Mouse (Mus musculus) MEL (cell line): ENCODE measurements around the gene Slc39a13. TPM values are rescaled to one million over a fixed set of nuclear protein-coding genes. Genes with fewer than 3 reads are reported as not detected.

ENCODE experiments used
- BHLHE40 ChIP-seq: IDR thresholded peaks from 2 replicates; pipeline ENCODE4 v1.6.1; 2012; ENCODE audit warnings: low read depth, mild to moderate bottlenecking, inconsistent platforms, low read length, improper control_type of control experiment, borderline replicate concordance
- CHD1 ChIP-seq: IDR thresholded peaks from 2 replicates; pipeline ENCODE4 v1.6.1; 2012; ENCODE audit warnings: low read depth, mild to moderate bottlenecking, inconsistent platforms, low read length, improper control_type of control experiment
- CTCF ChIP-seq, 3 experiments: IDR thresholded peaks in 2 of 3; conservative IDR thresholded peaks in 1 of 3; 2 replicates each; pipeline ENCODE4 v1.5.1; 2011 to 2012; ENCODE audit warnings: low read length in 3 of 3, low read depth in 2 of 3, mild to moderate bottlenecking in 2 of 3, improper control_type of control experiment in 1 of 3, inconsistent platforms in 1 of 3, mixed read lengths in 1 of 3, moderate library complexity in 1 of 3; ENCODE audit not compliant: control insufficient read depth in 1 of 3, insufficient read depth in 1 of 3, poor library complexity in 1 of 3, severe bottlenecking in 1 of 3
- E2F4 ChIP-seq: IDR thresholded peaks from 2 replicates; pipeline ENCODE4 v1.6.1; 2011; ENCODE audit warnings: low read depth, low read length, improper control_type of control experiment, borderline replicate concordance
- ELF1 ChIP-seq: IDR thresholded peaks from 2 replicates; pipeline ENCODE4 v1.6.1; 2014; ENCODE audit warnings: low read depth, mild to moderate bottlenecking, inconsistent platforms, low read length, improper control_type of control experiment, moderate library complexity
- ETS1 ChIP-seq: IDR thresholded peaks from 2 replicates; pipeline ENCODE4 v1.6.1; 2012; ENCODE audit warnings: low read depth, mild to moderate bottlenecking, inconsistent platforms, low read length, improper control_type of control experiment, moderate library complexity
- GABPA ChIP-seq: IDR thresholded peaks from 2 replicates; pipeline ENCODE4 v1.6.1; 2012; ENCODE audit warnings: low read depth, mild to moderate bottlenecking, inconsistent platforms, low read length, improper control_type of control experiment, moderate library complexity
- GATA1 ChIP-seq: IDR thresholded peaks from 2 replicates; pipeline ENCODE4 v1.6.1; 2011; ENCODE audit warnings: low read depth, low read length, improper control_type of control experiment
- HCFC1 ChIP-seq: IDR thresholded peaks from 2 replicates; pipeline ENCODE4 v1.6.1; 2012; ENCODE audit warnings: low read depth, mild to moderate bottlenecking, inconsistent platforms, low read length, improper control_type of control experiment, moderate library complexity
- KAT2A ChIP-seq: conservative IDR thresholded peaks from 2 replicates; pipeline ENCODE4 v1.6.1; 2012; ENCODE audit warnings: low read depth, low read length, improper control_type of control experiment, inconsistent platforms
- MAFK ChIP-seq: IDR thresholded peaks from 2 replicates; pipeline ENCODE4 v1.6.1; 2011; ENCODE audit warnings: low read depth, mild to moderate bottlenecking, low read length, improper control_type of control experiment, borderline replicate concordance
- MAZ ChIP-seq: IDR thresholded peaks from 2 replicates; pipeline ENCODE4 v1.6.1; 2012; ENCODE audit warnings: low read depth, mild to moderate bottlenecking, inconsistent platforms, low read length, improper control_type of control experiment
- MYC ChIP-seq: IDR thresholded peaks from 2 replicates; pipeline ENCODE4 v1.6.1; 2011; ENCODE audit warnings: low read depth, mild to moderate bottlenecking, low read length, improper control_type of control experiment, moderate library complexity
- NELFE ChIP-seq: IDR thresholded peaks from 2 replicates; pipeline ENCODE4 v1.6.1; 2011; ENCODE audit warnings: low read depth, low read length, improper control_type of control experiment
- POLR2AphosphoS2 ChIP-seq: IDR thresholded peaks from 2 replicates; pipeline ENCODE4 v1.6.1; 2011; ENCODE audit warnings: low read length, improper control_type of control experiment
- POLR2AphosphoS5 ChIP-seq: IDR thresholded peaks from 2 replicates; pipeline ENCODE4 v1.6.1; 2012; ENCODE audit warnings: low read depth, borderline replicate concordance, mild to moderate bottlenecking, inconsistent platforms, low read length, moderate library complexity, mixed read lengths
- RAD21 ChIP-seq: IDR thresholded peaks from 2 replicates; pipeline ENCODE4 v1.6.1; 2011; ENCODE audit warnings: mild to moderate bottlenecking, low read depth, low read length, improper control_type of control experiment
- TAL1 ChIP-seq: IDR thresholded peaks from 2 replicates; pipeline ENCODE4 v1.6.1; 2012; ENCODE audit warnings: mild to moderate bottlenecking, inconsistent platforms, low read length, moderate library complexity, mixed read lengths
- TCF12 ChIP-seq: IDR thresholded peaks from 2 replicates; pipeline ENCODE4 v1.6.1; 2014; ENCODE audit warnings: low read depth, mild to moderate bottlenecking, inconsistent platforms, low read length, improper control_type of control experiment, moderate library complexity
- UBTF ChIP-seq: IDR thresholded peaks from 2 replicates; pipeline ENCODE4 v1.6.1; 2012; ENCODE audit warnings: low read depth, mild to moderate bottlenecking, inconsistent platforms, low read length, improper control_type of control experiment, moderate library complexity, borderline replicate concordance; ENCODE audit not compliant: insufficient read depth
- USF1 ChIP-seq: IDR thresholded peaks from 2 replicates; pipeline ENCODE4 v1.6.1; 2014; ENCODE audit warnings: low read depth, mild to moderate bottlenecking, inconsistent platforms, low read length, improper control_type of control experiment, moderate library complexity
- USF2 ChIP-seq, 2 experiments: IDR thresholded peaks; 2 replicates each; pipeline ENCODE4 v1.6.1; 2011 to 2012; ENCODE audit warnings: improper control_type of control experiment in 2 of 2, low read length in 2 of 2, borderline replicate concordance in 1 of 2, inconsistent platforms in 1 of 2, low read depth in 1 of 2, mild to moderate bottlenecking in 1 of 2; ENCODE audit not compliant: insufficient read depth in 1 of 2
- ZKSCAN1 ChIP-seq: IDR thresholded peaks from 2 replicates; pipeline ENCODE4 v1.6.1; 2012; ENCODE audit warnings: low read depth, mild to moderate bottlenecking, inconsistent platforms, low read length, improper control_type of control experiment, moderate library complexity
- ZMIZ1 ChIP-seq: IDR thresholded peaks from 2 replicates; pipeline ENCODE4 v1.6.1; 2012; ENCODE audit warnings: low read depth, mild to moderate bottlenecking, inconsistent platforms, low read length, improper control_type of control experiment, moderate library complexity
- polyA plus RNA-seq, 2 experiments: library from polyadenylated mRNA; stranded (reverse) in 1 of 2; unstranded in 1 of 2; fragments of >175 nt in 1 of 2; fragments of >200 nt in 1 of 2; gene quantifications; 2 replicates each; pipeline versions ENCODE4 v1.2.1 to v1.2.4; 2012; ENCODE audit warnings: low replicate concordance in 2 of 2, low read depth in 1 of 2; ENCODE audit not compliant: insufficient read length in 2 of 2, insufficient read depth in 1 of 2, missing spikeins in 1 of 2
- total RNA-seq: library from RNA; depleted of rRNA; stranded (reverse); fragments of 300-350 nt; gene quantifications from 2 replicates; pipeline ENCODE4 v1.2.3, GENCODE M21; 2012

Gene Slc39a13
- total and polyA plus RNA-seq, 3 experiments: 9.4 to 19.1 TPM; not detected in 1

DNA sequence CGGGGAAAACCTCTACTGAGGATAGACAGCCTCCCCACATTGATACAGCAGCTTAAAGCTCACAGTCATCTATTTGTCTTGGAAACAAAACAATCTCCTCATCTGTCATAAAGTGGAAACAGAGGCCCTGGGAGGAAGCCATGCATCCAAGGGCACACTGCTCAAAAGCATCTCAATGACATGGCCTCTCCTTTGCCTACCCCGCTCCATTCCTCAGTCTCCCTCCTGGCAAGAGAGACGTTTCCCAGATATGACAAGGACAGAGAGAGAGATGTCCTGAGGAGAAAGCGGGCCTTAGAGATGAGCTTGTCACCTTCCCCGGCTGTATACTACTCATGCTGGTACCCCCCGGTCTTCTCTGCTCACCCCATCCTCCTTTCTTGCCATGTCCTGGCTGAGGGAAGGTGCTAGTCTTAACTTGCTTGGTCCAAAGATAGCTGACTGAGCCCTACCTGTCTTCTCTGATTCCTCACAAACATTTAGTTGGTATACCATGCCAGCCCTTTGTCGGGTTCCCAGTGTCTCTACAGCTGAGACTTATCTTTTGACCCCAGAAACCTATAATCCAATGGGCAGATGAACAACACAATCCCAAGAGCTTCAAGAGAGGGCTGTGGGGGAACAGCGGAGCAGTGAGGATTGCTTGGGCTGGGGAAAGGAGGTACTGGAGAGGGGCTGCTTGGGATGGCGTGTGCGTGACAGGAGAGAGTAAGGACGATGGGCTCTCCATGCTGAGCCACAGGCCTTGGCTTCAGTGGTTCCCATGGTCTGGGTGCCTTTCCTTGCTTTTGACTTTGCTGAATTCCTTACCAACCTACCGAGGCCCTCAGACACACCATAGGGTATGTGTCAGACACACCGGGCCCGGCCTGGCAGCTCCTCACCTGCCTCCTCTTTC, 15.5 kb upstream of the Slc39a13 start (continued):
- TF ChIP-seq BHLHE40: no peak; the same call in 1 of the 2 replicates
- TF ChIP-seq E2F4: no peak
- TF ChIP-seq ZKSCAN1: no peak
- 0 out of 2 replicates have a peak, but pooled peaks have one; percentile 14 for TF ChIP-seq MAZ
- TF ChIP-seq TAL1: no peak
- no peak for TF ChIP-seq TCF12
- TF ChIP-seq ELF1: no peak
- TF ChIP-seq ZMIZ1: no peak; the same call in none of the 2 replicates
- no peak; the same call in 1 of the 2 replicates for TF ChIP-seq NELFE
- TF ChIP-seq USF2 (IDR thresholded peaks at IDR 0.05; ENCODE audit: borderline replicate concordance in 1 of 2, insufficient read depth in 1 of 2, low read depth in 1 of 2, low read length in 2 of 2): no peak
- no peak for TF ChIP-seq CTCF (IDR thresholded peaks at IDR 0.05 in 2 of 3, conservative IDR thresholded peaks at IDR 0.05 in 1 of 3; ENCODE audit: control insufficient read depth in 1 of 3, insufficient read depth in 1 of 3, low read depth in 2 of 3, low read length in 3 of 3, poor library complexity in 1 of 3, severe bottlenecking in 1 of 3)
- peak; percentile 16; the same call in 1 of the 2 replicates for TF ChIP-seq MAFK
- TF ChIP-seq POLR2AphosphoS5: peak; percentile 97
- 0 out of 2 replicates have a peak, but pooled peaks have one; percentile 74 for TF ChIP-seq CHD1
- no peak for TF ChIP-seq POLR2AphosphoS2
- 0 out of 2 replicates have a peak, but pooled peaks have one; percentile 13 for TF ChIP-seq UBTF
- no peak for TF ChIP-seq ETS1
- no peak for TF ChIP-seq RAD21
- no peak for TF ChIP-seq KAT2A
- TF ChIP-seq GATA1: no peak
- TF ChIP-seq USF1: no peak
- no peak; the same call in 1 of the 2 replicates for TF ChIP-seq HCFC1
- no peak for TF ChIP-seq MYC
- TF ChIP-seq GABPA: no peak
